Mouse (Mus musculus) adrenal gland, postnatal 25 days (tissue): ENCODE data around the gene Speg. TPM values are rescaled to one million over a fixed set of nuclear protein-coding genes. Genes with fewer than 3 reads are reported as not detected.
A peak's percentile ranks its signal among the peaks of the same experiment; 100 is the strongest.

Experiments
- DNase-seq: peaks from one replicate; pipeline ENCODE4 v3.0.0; 2021; ENCODE audit warnings: mixed read lengths
- long read RNA-seq: library from polyadenylated mRNA; stranded (forward); transcript quantifications from one replicate; pipeline ENCODE4 v2.0.0, GENCODE M21; 2021
- total RNA-seq: library from RNA; stranded (reverse); gene quantifications from 2 replicates; pipeline ENCODE4 v1.2.3, GENCODE M21; 2021

Speg gene
- total RNA-seq, result 15.8 and 18.1 TPM in 2 replicates
- long read RNA-seq, partial matches to known transcripts, result 2 of 5 reads
- long read RNA-seq, other reads (novel, unspliced or antisense), result 2 of 5 reads

DNA sequence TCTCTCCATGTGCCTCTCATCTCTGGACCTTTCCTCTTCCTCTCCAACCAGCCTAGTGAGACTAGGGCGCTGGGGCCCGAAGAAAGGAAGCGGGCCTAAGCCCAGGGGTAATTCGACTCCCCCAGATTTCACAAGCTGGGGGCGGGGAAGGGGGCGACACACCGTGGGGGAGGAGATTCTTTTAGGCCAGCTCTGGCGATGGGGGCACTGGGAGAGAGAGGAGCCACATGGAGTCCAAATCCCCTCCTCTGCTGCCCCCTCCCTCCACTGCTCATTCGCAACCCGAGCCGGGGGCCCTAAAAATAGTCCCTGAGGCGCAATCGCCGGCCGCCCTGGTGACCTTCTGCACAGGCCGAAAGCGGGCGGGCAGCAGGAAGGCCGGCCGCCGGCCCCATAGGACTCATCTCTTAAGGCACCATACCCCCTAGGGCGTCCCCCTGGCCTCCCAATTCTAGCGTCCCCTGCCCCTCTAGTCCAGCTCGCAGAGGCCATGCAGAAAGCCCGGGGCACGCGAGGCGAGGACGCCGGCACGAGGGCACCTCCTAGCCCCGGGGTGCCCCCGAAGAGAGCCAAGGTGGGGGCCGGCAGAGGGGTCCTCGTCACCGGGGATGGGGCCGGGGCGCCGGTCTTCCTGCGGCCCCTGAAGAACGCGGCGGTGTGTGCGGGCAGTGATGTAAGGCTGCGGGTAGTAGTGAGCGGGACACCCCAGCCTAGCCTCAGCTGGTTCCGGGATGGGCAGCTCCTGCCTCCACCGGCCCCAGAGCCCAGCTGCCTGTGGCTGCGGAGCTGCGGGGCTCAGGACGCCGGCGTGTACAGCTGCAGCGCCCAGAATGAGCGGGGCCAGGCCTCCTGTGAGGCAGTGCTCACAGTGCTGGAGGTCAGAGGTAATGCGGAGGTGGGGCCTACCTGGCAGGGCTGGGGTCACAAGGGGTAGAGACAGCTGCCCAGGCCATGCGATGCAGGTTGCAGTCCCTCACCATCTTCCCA lies at the start of gene Speg:
TSS of gene Speg (plus strand) at position 348 of the 987 bp plus-strand sequence.
- no peak for DNase-seq

DNA sequence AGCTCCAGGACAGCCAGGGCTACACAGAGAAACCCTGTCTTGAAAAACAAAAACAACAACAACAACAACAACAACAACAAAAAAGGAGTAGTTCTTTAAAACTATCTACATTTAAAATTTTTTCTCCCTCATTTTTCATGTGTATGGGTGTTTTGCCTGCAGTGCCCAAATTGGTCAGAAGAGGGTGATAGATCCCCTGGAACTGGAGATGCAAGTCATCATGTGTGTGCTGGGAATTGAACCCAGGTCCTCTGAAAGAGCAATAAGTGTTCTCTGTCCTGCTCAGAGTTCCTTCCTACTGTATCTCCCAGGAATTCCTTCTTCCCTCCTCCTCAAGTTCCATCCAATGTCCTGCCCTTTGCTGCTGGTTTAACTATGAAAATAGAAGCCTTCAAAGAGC lies 47.6 kb upstream of the Speg start:
- no peak for DNase-seq

GRCm38 (mm10) chr1:75331271-75331670 lies 43.8 kb upstream of the Speg start:
- no peak for DNase-seq

- DNase-seq, result no peak
Observed at GRCm38 (mm10) chr1:75336461-75336860, 38.6 kb upstream of the Speg start.

DNA sequence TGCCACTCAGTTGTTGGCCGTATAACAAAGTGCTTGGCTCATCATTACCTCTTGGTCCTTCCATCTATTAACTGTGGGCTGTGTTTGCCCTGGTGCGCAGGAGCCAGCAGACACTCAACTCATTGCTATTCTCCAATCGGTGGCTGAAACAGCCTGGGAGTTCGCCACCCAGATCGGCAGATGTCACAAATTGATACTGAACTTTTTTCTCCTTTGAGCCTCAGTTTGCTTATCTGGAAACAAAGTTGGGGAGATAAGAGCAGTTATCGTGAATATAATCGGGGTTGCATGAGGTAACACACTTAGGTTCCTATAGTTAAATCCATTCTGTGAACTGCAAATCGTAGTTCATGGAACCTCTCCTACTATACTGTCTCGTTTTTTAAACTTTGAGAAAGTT lies 38.0 kb upstream of the Speg start:
- no peak for DNase-seq

DNA sequence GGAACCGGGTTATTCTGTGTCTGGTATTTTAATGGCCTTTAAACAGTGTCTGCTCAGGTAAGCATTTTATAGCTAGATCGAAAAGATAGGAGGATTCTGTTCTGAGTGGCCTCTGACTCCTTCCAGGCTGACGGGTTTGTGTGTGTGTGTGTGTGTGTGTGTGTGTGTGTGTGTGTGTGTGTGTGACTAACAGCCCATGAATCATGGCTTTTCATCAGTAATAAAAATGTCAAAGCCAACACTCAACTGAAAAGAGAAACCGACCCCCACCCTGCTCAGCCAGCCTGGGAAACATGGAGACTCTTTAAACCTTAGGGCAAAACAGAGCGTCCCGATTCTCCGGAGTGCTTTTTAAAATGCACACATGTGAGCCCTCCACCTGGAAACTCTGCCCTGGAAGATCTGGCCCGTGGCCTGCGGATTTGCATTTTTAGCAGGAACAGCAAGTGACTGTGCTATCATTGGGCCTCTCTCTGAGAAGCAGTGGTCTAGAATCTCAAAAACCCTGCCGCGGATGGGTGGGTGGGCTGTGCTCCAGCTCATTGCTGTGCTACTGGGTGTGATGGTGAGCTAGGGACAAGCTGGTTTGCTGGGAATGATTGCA lies 36.9 kb upstream of the Speg start:
- no peak for DNase-seq

- DNase-seq, result no peak
Observed at GRCm38 (mm10) chr1:75339337-75339736, 35.8 kb upstream of the Speg start.

DNA sequence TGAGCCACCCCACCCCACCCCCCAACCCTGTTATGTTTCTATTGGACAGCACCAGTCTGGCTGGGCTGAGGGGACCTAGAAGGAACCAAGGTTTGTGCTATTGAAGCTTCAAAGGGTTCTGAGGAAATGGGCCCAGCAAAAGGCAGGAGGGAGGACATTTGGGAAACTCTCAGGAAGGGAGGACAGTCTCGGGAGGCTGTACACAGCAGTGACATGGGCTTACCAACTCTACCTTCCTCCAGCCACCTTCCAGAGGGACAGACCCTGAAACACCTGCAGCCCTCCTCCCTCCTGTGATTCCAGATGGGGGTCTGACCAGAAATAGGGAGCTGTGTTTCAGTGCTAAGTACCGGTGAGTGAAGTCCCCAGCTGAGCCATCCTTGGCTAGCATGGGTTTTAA lies 34.6 kb upstream of the Speg start:
- no peak for DNase-seq

GRCm38 (mm10) chr1:75342874-75343416 lies 32.2 kb upstream of the Speg start:
- DNase-seq, result peak; percentile 57

- DNase-seq, result no peak
Observed at GRCm38 (mm10) chr1:75344291-75345035, 30.6 kb upstream of the Speg start.

- DNase-seq, result no peak
Observed at GRCm38 (mm10) chr1:75345036-75345935, 29.8 kb upstream of the Speg start.

GRCm38 (mm10) chr1:75347279-75347678 lies 27.8 kb upstream of the Speg start:
- no peak for DNase-seq

- DNase-seq, result no peak
Observed at GRCm38 (mm10) chr1:75349275-75349674, 25.8 kb upstream of the Speg start.

- DNase-seq, result peak; percentile 49
Observed at GRCm38 (mm10) chr1:75357261-75357660, 17.8 kb upstream of the Speg start.

- no peak for DNase-seq
Observed at GRCm38 (mm10) chr1:75358009-75358408, 17.1 kb upstream of the Speg start.

GRCm38 (mm10) chr1:75359346-75359745 lies 15.8 kb upstream of the Speg start:
- no peak for DNase-seq

- peak; percentile 31 for DNase-seq
Observed at GRCm38 (mm10) chr1:75360112-75361031, 14.7 kb upstream of the Speg start, which contains the start of gene Des. Gene Des, plus strand, starts transcription at chr1:75360329.

GRCm38 (mm10) chr1:75361123-75361522 lies 14.0 kb upstream of the Speg start:
- no peak for DNase-seq

GRCm38 (mm10) chr1:75361750-75362149 lies 13.3 kb upstream of the Speg start:
- DNase-seq, result no peak

GRCm38 (mm10) chr1:75363868-75364267 lies 11.2 kb upstream of the Speg start:
- DNase-seq, result no peak
